Mouse (Mus musculus) hindbrain, embryonic 11.5 days (tissue): ENCODE data around the gene Lgsn. TPM values are rescaled to one million over a fixed set of nuclear protein-coding genes. Genes with fewer than 3 reads are reported as not detected.

Source experiments
- polyA plus RNA-seq: library from polyadenylated mRNA; unstranded; fragments of >200 nt; fragmentation: Nextera tagmentation; extraction: Ambion mirVana; gene quantifications from 2 replicates; pipeline ENCODE4 v1.2.1, GENCODE M21; 2014

The Lgsn gene
- polyA plus RNA-seq, 1 experiment from 2014 or later = not detected

Other genes with a start within 250 kb of the Lgsn start
- not detected in 2 replicates for gene AC153137.1, start 198.4 kb upstream of the Lgsn start, polyA plus RNA-seq
- gene 4931428L18Rik, start 46.3 kb downstream of the Lgsn start, polyA plus RNA-seq = not detected in 2 replicates
- not detected in 2 replicates for gene Pih1d3, start 46.4 kb downstream of the Lgsn start, polyA plus RNA-seq